Mouse (Mus musculus) spleen, adult 2 months (tissue): ENCODE measurements around the gene Aldh9a1.

ENCODE experiments used
- CTCF ChIP-seq: fragments of 200-500 bp; IDR thresholded peaks from 2 replicates; pipeline ENCODE4 v1.5.1; 2011; ENCODE audit warnings: mild to moderate bottlenecking, inconsistent platforms; ENCODE audit not compliant: insufficient read depth, insufficient read length, insufficient replicate concordance; ENCODE audit errors: extremely low read depth
- POLR2A ChIP-seq: fragments of 200-500 bp; IDR thresholded peaks from 2 replicates; pipeline ENCODE4 v1.6.1; 2011; ENCODE audit warnings: low read depth, low read length, inconsistent platforms

- no peak for TF ChIP-seq POLR2A
- no peak for TF ChIP-seq CTCF
Measured at GRCm38 (mm10) chr1:167374003-167374784, 24.4 kb downstream of the Aldh9a1 start.
